Mouse (Mus musculus) right cerebral cortex, postnatal 36 days (tissue): Measurements from ENCODE around the gene Stxbp1.
A peak's percentile ranks its signal among the peaks of the same experiment; 100 is the strongest.

Source experiments
- DNase-seq, 2 experiments: peaks; one replicate each; pipeline ENCODE4 v3.0.0; 2022; ENCODE audit warnings: low spot score in 2 of 2, mixed read lengths in 1 of 2

The Stxbp1 gene

DNA sequence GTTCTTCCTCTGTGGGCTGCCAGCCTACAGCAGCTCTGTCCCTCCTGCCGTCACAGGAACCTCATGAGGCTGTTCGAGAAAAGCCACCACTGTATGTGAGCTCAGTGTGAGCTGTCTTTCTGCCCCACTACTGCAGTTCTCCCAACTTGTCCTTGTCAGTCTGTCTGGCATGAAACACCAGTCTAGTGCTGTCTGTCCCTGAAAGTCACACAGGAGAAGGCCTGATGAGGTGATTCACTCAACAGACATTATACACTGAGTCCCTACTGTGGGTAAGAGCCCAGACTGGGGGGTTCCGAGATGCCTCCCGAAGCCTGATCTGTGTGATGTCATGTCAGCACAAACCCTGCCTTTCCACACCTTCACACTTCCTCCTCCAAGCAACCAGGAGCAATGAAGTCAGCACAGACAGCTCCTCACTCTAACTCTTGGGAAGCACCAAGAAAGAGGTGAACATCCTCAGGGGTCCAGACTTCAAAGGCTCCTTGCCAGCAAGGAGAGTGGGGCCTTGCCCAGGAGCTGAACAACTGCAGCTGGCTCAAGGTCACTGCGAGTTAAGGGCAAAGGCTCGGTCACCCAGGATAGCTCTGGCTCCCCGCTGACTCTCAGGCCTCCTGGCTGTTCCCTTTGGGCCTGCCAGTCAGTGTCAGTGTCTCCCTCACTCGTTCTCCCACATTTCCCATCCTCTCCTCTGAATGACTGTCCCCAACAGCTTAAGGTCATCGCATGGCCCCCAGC lies 8.7 kb downstream of the Stxbp1 start:
- no peak for DNase-seq

DNA sequence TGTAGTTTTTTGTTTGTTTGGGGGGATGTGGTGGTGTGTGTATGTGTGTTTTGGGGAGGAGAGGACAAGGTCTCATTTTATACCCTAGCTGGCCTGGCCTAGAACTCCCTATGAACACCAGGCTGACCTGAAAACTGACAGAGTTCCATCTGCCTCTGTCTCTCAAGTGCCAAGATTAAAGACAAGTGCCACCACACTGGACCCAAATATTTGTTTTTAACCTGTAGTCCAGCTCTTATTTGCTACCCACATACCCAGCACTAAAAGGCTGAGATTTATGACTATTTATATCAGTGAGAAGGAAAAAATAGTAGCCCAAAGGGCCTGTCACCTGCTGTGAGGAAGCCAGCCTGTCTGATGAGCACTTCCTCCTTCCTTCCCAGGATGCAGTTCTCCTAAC lies 11.5 kb downstream of the Stxbp1 start:
- DNase-seq, result no peak

DNA sequence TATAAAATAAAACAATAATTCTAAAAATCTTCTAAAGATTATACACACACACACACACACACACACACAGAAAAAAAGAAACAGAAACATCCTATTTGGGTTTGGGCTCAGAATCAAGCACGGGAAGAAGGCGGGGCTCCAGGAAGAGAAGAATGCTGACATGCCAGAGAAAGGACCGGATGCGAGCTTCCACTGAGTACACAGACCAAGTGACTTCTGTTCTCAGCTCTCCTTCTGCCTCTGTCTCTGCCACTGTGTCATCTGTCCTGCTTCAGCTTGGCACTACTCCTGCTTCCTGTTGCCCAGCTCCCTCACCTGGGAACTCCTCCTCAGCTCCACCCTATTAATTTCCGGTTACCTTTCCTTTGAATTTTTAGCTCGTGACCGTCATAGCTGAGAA lies 12.5 kb downstream of the Stxbp1 start:
- DNase-seq, result no peak

DNA sequence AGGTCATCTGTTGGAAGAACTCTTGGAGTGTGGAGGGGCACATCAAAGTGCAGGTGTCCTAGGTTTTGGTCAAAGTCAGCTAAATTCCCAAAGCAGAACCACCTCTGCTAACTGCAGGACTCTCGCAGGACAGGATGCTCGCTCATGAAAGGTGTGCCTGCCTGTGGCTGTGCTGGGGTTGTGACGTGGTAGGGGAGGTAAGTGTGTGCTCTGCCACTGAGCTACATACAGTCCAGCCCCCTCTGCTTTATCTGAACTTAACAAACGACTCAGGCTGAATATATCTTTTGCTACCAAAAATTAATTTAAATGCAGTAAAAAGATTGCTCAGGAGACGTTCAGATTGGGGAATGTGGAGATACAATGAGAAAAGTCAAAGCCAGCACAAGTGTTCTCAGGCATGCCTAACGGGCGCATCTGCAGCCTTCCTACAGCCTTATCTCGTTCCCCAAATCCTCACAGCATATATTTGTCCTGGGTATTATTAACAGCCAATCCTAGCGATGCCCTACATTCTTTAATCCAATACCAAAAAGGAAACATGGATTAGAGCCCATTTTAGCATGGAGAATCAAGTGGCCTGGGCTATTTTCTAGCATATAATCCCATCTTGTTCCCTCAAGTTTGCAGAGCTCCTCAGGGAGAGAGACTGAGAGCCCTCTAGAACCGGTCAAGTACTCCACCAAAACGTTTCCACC lies 17.9 kb downstream of the Stxbp1 start:
- DNase-seq, result no peak

DNA sequence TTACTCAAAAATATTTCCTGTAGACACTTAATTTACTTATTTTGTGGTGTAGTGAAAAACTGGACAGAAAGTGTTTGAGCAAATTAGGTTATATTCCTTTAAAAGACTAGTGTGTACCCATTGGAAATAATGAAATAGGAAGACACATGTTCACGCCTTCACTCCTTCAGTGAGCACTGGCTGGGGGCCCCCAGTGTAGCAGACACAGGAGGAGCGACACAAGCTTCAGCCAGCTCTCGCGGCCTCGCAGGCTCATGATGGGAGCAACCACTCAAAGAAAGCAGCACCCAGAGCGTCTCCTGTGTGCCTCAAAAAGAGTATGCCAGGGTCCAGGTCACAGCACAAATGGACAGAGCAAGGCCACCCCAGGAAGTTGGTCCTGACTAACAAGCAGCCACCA lies 21.2 kb downstream of the Stxbp1 start:
- no peak for DNase-seq

DNA sequence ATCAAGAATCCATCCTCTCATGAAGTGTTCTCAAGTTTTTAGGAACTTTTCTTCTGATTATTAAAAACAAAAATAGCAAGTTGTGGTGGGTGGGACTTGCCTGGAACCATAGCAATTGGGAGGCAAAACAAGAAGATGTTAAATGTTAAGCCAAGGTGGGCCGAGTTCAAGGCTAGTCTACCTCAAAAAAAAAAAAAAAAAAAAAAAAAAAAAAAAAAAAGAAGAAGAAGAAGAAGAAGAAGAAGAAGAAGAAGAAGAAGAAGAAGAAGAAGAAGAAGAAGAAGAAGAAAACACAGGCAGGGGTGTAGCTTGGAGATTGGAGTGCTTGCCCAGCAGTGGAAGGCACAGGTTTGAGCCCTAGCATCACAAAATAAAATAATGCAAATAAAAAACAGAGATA lies 22.3 kb downstream of the Stxbp1 start:
- DNase-seq, result no peak

DNA sequence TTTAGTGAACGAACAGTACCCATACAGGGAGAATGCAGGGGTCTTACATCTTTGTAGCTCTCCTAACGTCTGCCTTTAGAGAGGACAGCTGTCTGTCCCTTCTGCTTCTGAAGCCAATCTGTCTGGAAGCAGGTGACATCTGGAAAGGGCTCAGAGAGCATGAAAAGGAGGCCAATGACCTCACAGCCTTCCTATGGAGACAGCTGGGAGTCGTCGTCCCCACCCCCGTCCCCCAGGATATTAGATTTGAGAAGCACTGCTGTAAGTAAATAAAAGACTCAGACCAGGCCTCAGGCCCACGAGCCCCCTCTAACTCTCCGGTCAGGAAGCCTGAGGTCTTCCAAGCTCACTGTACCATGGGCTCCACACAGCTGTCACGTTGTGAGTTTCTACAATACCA lies 22.9 kb downstream of the Stxbp1 start:
- no peak for DNase-seq

DNA sequence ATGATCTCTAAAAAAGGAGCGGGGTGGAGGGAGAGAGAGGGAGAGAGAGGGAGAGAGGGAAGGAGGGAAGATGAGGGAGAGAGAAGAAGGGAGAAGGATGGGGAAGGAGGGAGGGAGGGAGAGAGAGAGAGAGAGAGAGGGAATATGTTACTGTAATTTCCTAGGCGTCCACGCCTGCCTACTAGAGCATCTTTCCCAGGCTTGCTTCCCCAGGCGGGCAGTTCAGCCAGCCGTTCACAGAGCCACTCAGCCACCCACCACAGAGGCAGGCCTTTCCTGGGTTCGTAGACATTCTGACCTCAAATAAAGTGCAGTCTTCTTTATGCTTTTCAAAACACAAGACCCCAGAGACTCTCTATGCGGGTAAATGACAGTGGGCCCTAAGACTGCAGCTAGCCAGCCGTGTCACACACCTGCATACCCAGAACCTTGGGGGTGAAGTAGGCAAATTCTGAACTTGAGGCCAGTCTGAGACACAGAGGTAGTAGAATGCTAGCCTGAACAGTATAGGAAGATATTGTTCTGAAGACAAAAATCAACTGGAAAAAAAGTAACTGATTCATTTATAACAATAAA lies 23.4 kb downstream of the Stxbp1 start:
- DNase-seq, result no peak

DNA sequence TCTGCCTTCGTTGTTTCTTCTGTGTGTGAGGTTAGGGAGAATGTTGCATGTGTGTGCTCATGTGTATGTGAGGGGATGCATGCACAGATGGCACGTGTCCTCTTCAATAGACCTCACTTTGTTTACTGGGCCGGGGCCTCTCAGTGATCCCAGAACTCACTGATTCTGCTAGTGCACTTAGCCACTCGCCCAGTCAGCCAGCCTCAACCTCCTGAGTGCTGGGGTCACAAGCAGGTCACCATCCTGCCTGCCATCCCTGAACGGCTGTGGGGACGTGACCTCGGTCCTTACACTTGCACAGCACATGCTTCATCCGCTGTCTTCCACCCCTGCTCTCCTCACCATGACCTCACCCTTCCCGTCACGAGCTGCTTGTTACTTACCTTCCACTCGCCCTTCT lies 23.9 kb downstream of the Stxbp1 start:
- no peak for DNase-seq

DNA sequence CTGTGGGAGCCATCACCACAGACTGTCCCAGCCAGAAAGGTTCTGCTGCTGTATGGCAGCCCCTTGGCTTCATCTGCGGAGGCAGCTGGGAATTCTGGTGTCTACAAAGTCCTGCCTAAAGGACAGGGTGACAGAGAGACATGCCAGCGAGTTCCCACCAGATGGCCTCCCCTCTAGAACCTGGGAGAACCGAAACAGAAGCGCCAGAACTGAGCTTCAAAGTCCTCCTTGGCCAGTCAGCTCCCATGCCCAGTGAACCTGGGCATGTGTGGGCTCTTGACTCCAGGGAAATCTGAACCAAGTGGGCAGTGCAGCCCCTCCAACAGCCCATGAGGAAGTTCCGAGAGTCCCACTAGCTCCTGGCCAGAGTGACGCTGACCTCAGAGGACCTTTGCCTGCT lies 24.4 kb downstream of the Stxbp1 start:
- DNase-seq, result no peak

DNA sequence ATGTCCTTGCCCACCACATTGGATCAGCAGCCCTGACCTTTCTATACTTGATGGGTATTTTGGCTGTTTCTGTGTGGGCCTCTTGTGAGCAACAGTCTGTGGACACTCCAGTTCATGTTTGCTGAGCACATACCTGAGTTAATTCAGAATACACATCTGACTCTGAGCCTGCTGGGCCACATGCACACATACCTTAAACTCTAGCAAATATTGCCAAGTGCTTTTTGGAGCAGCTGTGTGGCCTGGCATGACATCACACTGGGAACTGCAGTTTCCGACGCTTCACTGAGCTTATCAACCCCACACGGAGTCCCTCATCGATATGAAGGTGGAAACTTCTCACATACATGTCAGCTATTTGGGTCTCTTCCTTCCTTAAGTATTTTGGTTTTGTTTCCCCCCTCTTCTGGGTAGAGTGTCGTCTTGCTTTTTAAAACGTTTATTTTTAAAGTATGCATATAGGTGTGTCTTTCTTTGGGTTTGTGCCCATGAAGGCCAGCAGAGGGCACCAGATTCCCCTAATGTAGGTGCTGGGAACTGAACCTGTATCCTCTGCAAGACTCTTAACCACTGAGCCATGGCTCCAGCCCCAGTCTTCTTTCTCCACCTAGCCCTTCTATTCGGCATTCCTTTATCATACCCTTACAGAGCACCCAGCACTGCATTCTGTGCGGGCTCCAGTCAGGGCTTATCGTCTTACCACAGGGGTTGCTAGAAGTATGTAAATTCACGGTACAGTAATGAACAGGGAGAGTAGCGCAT lies 25.8 kb downstream of the Stxbp1 start:
- DNase-seq, result no peak

DNA sequence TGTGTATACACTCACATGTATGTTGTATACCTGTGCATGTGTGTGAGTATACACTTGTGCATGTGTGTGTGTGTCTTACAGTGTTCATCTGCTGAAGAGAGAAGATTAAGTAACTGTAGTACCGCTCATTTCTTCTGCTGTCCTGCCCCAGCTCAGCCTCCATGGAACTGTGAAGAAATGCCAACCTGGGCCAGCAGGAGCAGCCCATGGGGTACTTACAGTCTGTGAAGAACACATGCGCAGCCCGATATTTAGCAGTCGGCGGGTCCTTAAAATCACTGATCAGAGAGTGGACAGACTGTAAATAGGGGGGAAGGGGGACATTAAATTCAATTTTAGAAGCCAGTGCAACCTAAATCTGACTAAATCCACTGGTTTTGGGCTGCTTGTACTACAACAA lies 28.8 kb downstream of the Stxbp1 start:
- no peak for DNase-seq

DNA sequence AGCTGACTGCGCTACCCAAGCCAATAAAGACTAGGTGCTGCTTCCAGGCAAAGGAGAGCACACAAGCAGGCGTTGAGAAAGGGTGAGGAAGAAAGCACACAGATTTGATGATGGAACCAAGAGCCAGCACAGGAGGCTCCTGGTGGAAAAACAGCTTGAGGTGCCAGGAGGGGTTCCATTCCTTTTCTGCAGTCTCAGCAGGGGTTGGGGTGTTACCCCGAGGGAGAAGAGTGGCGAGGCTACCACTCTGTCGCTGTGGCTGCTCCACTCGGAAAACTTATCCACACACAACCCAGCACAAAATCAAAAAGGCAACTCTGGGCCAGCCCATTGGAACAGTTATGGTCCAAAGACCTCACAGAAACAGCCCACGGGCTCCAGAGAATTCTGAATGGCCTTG lies 29.5 kb downstream of the Stxbp1 start:
- no peak for DNase-seq

DNA sequence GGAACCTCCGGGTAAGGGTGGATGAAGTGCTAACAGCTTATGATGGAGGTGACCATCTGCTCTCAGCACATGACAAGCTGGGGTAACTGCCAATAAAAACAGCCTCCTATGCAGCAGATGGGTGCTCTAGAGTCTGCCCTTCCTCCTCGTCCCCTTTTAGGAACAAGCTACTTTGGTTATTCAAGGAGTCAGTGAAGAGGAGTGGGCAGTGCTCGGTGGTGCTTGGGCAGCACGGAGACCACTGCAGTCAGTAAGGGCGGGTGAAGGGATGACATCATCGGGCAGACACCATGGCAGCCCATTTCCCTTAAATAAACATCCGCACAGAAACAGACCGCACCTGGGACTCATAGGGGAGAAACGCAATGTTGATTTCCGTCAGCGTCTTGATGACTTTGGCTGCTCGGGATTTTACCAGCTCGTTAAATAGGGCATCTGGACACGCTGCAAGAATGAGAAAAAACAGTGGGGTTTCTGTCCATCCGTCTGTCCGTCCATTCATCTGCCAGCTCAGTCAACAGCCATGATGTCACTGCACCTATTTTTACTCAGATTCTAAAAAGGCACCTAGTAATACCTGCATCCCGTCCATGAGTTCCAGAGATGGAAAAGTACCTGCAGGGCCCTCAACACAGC lies 30.0 kb downstream of the Stxbp1 start:
- peak; percentile 55 to 78 for DNase-seq

DNA sequence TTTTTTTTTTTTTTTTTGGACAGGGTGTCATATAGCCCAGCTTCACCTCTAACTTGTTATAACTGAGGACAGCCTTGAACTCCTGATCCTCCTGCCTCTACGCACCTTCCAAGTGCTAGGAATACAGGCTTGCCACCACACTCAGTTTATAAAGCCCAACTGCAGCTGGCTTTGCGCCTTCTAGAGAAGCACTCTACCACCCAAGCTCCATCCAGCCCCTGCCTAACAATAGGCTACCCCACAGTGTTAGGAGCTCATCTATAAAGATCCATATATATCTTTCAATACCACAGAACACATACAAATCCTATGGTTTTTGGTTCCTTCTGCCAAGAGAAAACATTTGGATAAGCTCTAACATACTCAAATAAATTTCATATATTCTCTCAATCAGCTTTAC lies 30.5 kb downstream of the Stxbp1 start:
- no peak for DNase-seq

DNA sequence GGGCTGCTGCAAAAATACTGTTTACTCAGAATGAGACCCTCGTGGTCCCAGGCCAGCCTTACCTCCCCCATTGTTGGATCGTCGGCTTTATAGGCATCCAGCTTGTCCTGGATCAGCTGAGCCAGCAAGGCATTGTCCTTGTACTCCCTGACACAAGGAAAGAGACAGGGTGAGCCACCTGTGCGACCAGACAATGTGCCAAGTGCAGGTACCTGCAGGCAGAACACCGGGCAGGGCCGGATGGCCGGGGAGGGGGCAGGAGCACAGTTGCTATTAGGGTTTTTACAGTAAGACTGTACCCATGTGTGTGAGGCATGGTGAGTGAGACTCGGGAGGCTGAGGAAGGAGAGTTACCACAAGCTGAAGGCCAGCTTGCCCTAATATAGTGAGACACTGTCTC lies 35.1 kb downstream of the Stxbp1 start:
- no peak for DNase-seq

DNA sequence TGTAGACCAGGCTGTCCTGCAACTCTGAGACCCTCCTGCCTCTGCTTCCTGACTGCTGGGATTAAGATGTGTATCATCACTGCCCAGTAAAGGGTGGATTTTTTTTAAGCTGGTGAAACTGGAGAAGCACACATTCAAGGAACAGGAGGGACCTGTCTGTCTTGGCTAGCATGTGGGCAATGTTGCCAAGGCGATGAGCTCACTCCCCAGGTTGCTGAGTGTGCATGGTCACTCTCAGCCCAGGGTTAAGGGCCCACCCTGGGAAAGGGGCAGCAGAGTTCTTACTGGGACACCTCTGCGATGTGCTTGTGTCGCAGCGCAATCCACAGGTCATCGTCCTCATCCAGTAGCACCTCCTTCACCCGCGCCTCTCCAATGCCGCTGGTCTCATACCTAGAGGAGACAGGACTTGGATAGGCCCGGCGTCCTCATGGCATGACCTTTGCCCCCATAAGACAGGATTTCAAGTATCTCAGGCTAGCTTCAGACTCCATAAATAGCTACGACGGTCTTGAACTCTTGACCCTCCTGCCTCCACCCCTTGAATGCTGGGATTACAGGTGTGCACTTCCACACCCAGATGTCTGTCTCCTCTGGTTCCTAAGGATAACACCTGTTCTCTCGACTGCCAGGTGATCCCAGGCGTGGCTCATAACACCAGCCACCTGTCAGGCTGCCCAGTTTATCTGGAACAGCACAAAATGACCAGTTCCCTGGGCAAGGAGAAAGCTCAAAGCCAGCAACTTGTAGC lies 38.1 kb downstream of the Stxbp1 start:
- no peak for DNase-seq

DNA sequence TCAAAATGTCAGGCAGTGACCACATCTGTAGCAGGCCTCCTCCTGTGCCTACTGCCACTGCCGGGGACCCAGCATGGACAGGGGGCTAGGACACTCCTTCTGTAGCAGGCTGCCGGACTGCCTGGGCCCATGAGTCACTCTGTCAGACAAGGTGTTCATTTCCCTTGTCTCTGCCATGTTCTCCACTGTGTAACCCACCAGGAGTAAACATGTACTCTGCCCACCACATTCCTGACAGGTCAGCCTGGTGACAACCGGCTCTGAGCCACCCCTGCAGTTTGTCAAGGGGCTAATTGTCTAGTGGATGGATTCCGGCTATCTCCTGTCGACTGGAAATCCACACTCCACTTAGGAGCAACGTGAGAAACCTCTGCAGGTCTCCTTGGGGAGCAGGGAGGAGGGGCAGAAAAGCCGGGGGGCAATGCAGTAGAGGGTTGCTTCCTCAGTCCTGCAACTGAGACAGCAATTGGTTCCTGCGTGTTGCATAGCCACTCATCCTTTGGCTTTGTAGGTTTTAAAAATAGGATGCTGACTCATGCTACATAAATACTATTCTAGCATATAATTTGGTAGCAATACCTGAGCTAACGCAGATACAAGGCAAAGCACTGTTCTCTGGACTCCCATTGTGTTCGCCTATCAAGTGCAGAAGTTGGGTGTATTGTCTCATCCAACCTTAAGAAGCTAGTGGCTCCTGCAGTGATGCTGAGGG lies 48.6 kb downstream of the Stxbp1 start:
- DNase-seq, result no peak

DNA sequence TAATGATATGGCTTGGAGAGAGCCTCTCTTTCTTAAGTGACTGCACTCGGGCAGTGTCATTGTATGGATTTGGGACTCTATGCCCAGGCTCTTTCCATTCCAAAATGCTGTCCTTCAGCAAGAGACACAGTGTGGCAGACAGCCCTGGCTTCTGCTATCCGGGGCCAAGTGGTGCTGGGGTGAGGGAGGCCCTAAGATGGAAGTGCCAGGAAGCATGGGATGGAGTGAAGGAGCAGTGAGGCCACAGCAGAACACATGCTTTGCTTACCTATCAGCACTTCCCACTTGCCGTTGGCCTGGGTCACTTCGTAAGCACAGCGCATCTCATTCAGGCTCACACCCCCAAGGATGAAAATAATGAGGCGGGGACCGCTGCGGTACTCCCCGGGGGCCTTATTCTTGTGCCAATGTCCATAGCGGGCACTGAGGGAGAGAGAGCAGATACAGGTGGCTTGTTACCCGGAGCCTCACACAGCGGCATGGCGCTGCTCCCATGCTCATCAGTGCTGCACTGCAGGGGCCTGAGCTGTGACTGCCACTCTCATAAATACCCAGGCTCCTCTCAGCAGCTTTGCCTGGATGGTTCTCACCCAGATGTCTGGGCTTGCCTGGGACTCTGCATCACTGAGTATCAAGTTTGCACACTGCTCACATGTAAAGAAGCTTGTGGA lies 51.2 kb downstream of the Stxbp1 start:
- DNase-seq, result no peak

DNA sequence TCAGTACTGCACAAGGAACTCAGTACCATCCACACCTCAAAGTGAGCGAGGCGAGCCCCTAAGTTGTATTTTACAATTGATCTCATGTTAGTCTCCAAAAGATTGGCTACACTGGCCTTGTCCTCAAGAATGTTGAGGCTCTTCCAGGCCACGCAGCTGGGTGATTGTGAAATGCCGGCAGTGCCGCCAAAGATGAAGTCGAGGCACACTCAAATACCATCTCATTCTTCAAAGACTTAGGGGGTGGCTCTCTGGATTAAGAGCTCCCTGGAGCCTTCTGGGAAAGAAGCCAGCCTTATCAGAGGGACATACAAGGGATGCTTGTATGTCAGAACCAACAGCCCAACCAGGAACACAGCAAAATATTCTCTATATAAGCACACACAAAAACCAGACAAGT lies 55.7 kb downstream of the Stxbp1 start:
- DNase-seq, result no peak
